Mouse (Mus musculus) heart, postnatal 0 days (tissue): ENCODE data around the gene Ewsr1.

Experiments
- CTCF ChIP-seq: IDR thresholded peaks from 2 replicates; pipeline ENCODE4 v1.5.1; 2016; ENCODE audit warnings: antibody characterized with exemption, control low read depth, low read depth
- EP300 ChIP-seq: IDR thresholded peaks from 2 replicates; pipeline ENCODE4 v1.6.1; 2016; ENCODE audit warnings: antibody characterized with exemption, low read depth

DNA sequence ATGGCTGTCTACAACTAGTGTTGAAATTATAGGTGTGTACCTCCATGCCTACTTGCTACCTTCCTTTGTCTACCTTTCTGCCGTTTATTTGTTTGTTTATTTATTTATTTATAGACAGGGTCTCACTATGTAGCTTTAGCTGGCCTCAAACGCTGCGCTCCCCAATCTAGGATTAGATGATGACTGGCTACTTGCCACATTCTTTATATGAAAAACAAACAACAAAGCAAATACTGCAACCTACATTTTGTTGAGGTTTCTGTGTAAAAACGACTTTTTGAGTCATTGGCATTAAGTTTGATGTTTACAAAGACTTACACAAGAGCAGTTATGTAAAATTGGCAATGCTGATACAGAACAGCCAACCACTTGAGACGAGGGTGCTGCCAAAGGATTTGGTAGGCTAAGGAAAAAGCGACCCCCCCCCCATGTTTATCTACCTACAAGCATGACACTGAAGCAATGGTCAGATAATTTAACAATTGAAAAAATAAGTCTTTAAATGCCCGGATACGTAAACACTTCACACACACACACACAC is 2.5 kb downstream of the Ewsr1 start:
- TF ChIP-seq CTCF (no peak), EP300 (no peak)
